Comparison of ENCODE assay signal across 27 mouse cellular contexts in genomic region chr17:33957493-33957892, GRCm38 (mm10). TPM values are rescaled to one million over a fixed set of nuclear protein-coding genes. Genes with fewer than 3 reads are reported as not detected.
DNase-seq lines count a peak whose midpoint lies in the region; ATAC-seq and TF ChIP-seq lines count a peak whose summit lies in the region.
"Had no signal": no experiment of that assay in that cellular context is flagged by ENCODE, and none has a peak within 500 bp of the region (broad histone marks: within the 10 kb centered on the region; RNA-seq: fewer than 3 reads in every experiment).

No protein-coding gene starts in this region.

- H3K27me3 ChIP-seq in forebrain, embryonic 10.5 days (ENCODE audit: poor library complexity, severe bottlenecking): no peaks in the 10 kb centered on the region
- no peaks in the 10 kb centered on the region for H3K27me3 ChIP-seq in forebrain, embryonic 15.5 days
- H3K27me3 ChIP-seq in limb, embryonic 13.5 days: no peaks in the 10 kb centered on the region
- no peaks in the 10 kb centered on the region for H3K27me3 ChIP-seq in limb, embryonic 10.5 days (ENCODE audit: low read depth, poor library complexity, severe bottlenecking)
- H3K27me3 ChIP-seq in thymus, adult 2 months (ENCODE audit: control insufficient read depth, insufficient read depth, low read length): no peaks in the 10 kb centered on the region
- H3K27me3 ChIP-seq: embryonic facial prominence, embryonic 12.5 days; hindbrain, embryonic 15.5 days; intestine, embryonic 15.5 days; neural tube, embryonic 15.5 days; stomach, embryonic 15.5 days had no signal

- TF ChIP-seq POLR2A in thymus, adult 2 months (IDR thresholded peaks at IDR 0.05; ENCODE audit: control insufficient read depth, extremely low read depth, insufficient read depth, low read length, poor library complexity): no peak

- H3K4me1 ChIP-seq in forebrain, embryonic 10.5 days: peaks cover 39% of the 10 kb centered on the region
- H3K4me1 ChIP-seq in forebrain, embryonic 15.5 days: peaks cover 35% of the 10 kb centered on the region
- peaks cover 34% of the 10 kb centered on the region for H3K4me1 ChIP-seq in limb, embryonic 13.5 days
- H3K4me1 ChIP-seq in limb, embryonic 10.5 days: peaks cover 37% of the 10 kb centered on the region
- H3K4me1 ChIP-seq in thymus, adult 2 months (replicated peaks; ENCODE audit: control insufficient read depth, insufficient read depth, low read length): peaks cover 13% of the 10 kb centered on the region

- no peak overlapping the region for H3K27ac ChIP-seq in forebrain, embryonic 10.5 days
- no peak overlapping the region for H3K27ac ChIP-seq in forebrain, embryonic 15.5 days (replicated peaks)
- no peak overlapping the region for H3K27ac ChIP-seq in limb, embryonic 13.5 days
- no peak overlapping the region for H3K27ac ChIP-seq in limb, embryonic 10.5 days
- H3K27ac ChIP-seq in thymus, adult 2 months (ENCODE audit: control insufficient read depth, insufficient read depth, low read length): no peak overlapping the region
- H3K27ac ChIP-seq: embryonic facial prominence, embryonic 12.5 days; heart, embryonic 10.5 days; hindbrain, embryonic 15.5 days; intestine, embryonic 15.5 days; layer of hippocampus, adult 2 months; left cerebral cortex, adult 2 months; neural tube, embryonic 15.5 days; stomach, embryonic 15.5 days had no signal

- WGBS in forebrain, embryonic 10.5 days: 84% methylated on average over 6 of the region's 6 CpGs
- 86% methylated on average over 6 of the region's 6 CpGs for WGBS in forebrain, embryonic 15.5 days
- 54% methylated on average over 6 of the region's 6 CpGs for WGBS in limb, embryonic 13.5 days
- 80% methylated on average over 6 of the region's 6 CpGs for WGBS in limb, embryonic 10.5 days
- WGBS in thymus, adult 2 months: 60% methylated on average over 6 of the region's 6 CpGs

- no peaks in the 10 kb centered on the region for H3K9me3 ChIP-seq in forebrain, embryonic 10.5 days
- no peaks in the 10 kb centered on the region for H3K9me3 ChIP-seq in forebrain, embryonic 15.5 days
- H3K9me3 ChIP-seq in limb, embryonic 13.5 days: no peaks in the 10 kb centered on the region
- H3K9me3 ChIP-seq in limb, embryonic 10.5 days (replicated peaks): no peaks in the 10 kb centered on the region
- H3K9me3 ChIP-seq: embryonic facial prominence, embryonic 12.5 days; heart, embryonic 10.5 days; hindbrain, embryonic 15.5 days; intestine, embryonic 15.5 days; neural tube, embryonic 15.5 days; stomach, embryonic 15.5 days had no signal

- H3K9ac ChIP-seq in forebrain, embryonic 15.5 days (replicated peaks): no peak overlapping the region
- 0 out of 2 replicates have a peak overlapping the region, but pooled peaks have one; percentile 13 for H3K9ac ChIP-seq in limb, embryonic 13.5 days
- H3K9ac ChIP-seq: hindbrain, embryonic 15.5 days; intestine, embryonic 15.5 days; neural tube, embryonic 15.5 days; stomach, embryonic 15.5 days had no signal

- peaks cover 72% of the 10 kb centered on the region for H3K36me3 ChIP-seq in forebrain, embryonic 10.5 days (replicated peaks)
- H3K36me3 ChIP-seq in forebrain, embryonic 15.5 days: peaks cover 51% of the 10 kb centered on the region
- H3K36me3 ChIP-seq in limb, embryonic 13.5 days: peaks cover 69% of the 10 kb centered on the region
- H3K36me3 ChIP-seq in limb, embryonic 10.5 days: peaks cover 70% of the 10 kb centered on the region
- peaks cover 29% of the 10 kb centered on the region for H3K36me3 ChIP-seq in thymus, adult 2 months (ENCODE audit: control insufficient read depth, insufficient read depth, low read length)

- no peak overlapping the region for H3K4me2 ChIP-seq in forebrain, embryonic 15.5 days (replicated peaks)
- H3K4me2 ChIP-seq in limb, embryonic 13.5 days (replicated peaks): no peak overlapping the region

- no peak for DNase-seq in forebrain, embryonic 10.5 days (ENCODE audit: extremely low spot score, low spot score)
- no peak for DNase-seq in limb, embryonic 10.5 days (ENCODE audit: low spot score)
- peak; percentile 0 for DNase-seq in thymus, adult 2 months
- no peak for DNase-seq in thymus, postnatal 10 days (ENCODE audit: low spot score in 2 of 2)
- DNase-seq in ovary, adult 18-20 months (ENCODE audit: low spot score): no peak
- DNase-seq: adrenal gland, postnatal 14 days; B cell, adult 2 months; cerebellum, adult 11 months; cerebellum, postnatal 10 days; gastrocnemius, postnatal 14 days; heart, postnatal 36 days; kidney, adult 2 months; kidney, postnatal 36 days; lung, postnatal 36 days; midbrain, embryonic 14.5 days; right cerebral cortex, postnatal 25 days; thymus, postnatal 25 days had no signal

- TF ChIP-seq CTCF in thymus, adult 2 months (IDR thresholded peaks at IDR 0.05; ENCODE audit: borderline replicate concordance, control insufficient read depth, extremely low read depth, insufficient read depth, low read length, poor library complexity): no peak

- ATAC-seq in forebrain, embryonic 15.5 days (replicated peaks): no peak
- no peak for ATAC-seq in limb, embryonic 13.5 days (ENCODE audit: low FRiP score, low read depth)
- ATAC-seq: intestine, embryonic 15.5 days had no signal

- H3K4me3 ChIP-seq in forebrain, embryonic 10.5 days: peak overlapping the region; percentile 13
- H3K4me3 ChIP-seq in forebrain, embryonic 15.5 days: no peak overlapping the region
- H3K4me3 ChIP-seq in limb, embryonic 13.5 days: no peak overlapping the region
- H3K4me3 ChIP-seq in limb, embryonic 10.5 days: no peak overlapping the region
- no peak overlapping the region for H3K4me3 ChIP-seq in thymus, adult 2 months (ENCODE audit: control insufficient read depth, insufficient read depth, low read length)
- H3K4me3 ChIP-seq: intestine, embryonic 15.5 days; layer of hippocampus, adult 2 months; left cerebral cortex, adult 2 months; neural tube, embryonic 15.5 days had no signal

RNA-seq across cellular contexts. Expression of gene Rps18, which starts 1.7 kb away (rescaled TPM):
- polyA plus RNA-seq in forebrain, embryonic 10.5 days (2016; fragmentation: Nextera tagmentation; extraction: Ambion mirVana): 1,596 and 1,663 TPM in 2 replicates
- 864 and 971 TPM in 2 replicates for polyA plus RNA-seq in forebrain, embryonic 15.5 days (2015; fragmentation: Nextera tagmentation; extraction: Ambion mirVana)
- polyA plus RNA-seq in limb, embryonic 13.5 days (2015; fragmentation: Nextera tagmentation; extraction: Ambion mirVana): 1,649 and 1,723 TPM in 2 replicates
- polyA plus RNA-seq in limb, embryonic 10.5 days (2016; fragmentation: Nextera tagmentation; extraction: Ambion mirVana): 1,605 and 1,760 TPM in 2 replicates
- polyA plus RNA-seq in thymus, adult 2 months (2012; rRNA removed): 584 and 593 TPM in 2 replicates

RNA-seq across cellular contexts. Expression of gene Vps52, which starts 1.9 kb away (rescaled TPM):
- 49.4 and 51.3 TPM in 2 replicates for polyA plus RNA-seq in forebrain, embryonic 10.5 days (2016; fragmentation: Nextera tagmentation; extraction: Ambion mirVana)
- 75.8 and 79.7 TPM in 2 replicates for polyA plus RNA-seq in forebrain, embryonic 15.5 days (2015; fragmentation: Nextera tagmentation; extraction: Ambion mirVana)
- 46.8 and 49.4 TPM in 2 replicates for polyA plus RNA-seq in limb, embryonic 13.5 days (2015; fragmentation: Nextera tagmentation; extraction: Ambion mirVana)
- 49.8 and 50.3 TPM in 2 replicates for polyA plus RNA-seq in limb, embryonic 10.5 days (2016; fragmentation: Nextera tagmentation; extraction: Ambion mirVana)
- polyA plus RNA-seq in thymus, adult 2 months (2012; rRNA removed): 127 and 142 TPM in 2 replicates

RNA-seq across cellular contexts. Expression of gene B3galt4, which starts 6.2 kb away (rescaled TPM):
- polyA plus RNA-seq in forebrain, embryonic 10.5 days (2016; fragmentation: Nextera tagmentation; extraction: Ambion mirVana): 3.3 and 3.7 TPM in 2 replicates
- polyA plus RNA-seq in forebrain, embryonic 15.5 days (2015; fragmentation: Nextera tagmentation; extraction: Ambion mirVana): 10.1 and 10.4 TPM in 2 replicates
- 8.0 and 9.2 TPM in 2 replicates for polyA plus RNA-seq in limb, embryonic 13.5 days (2015; fragmentation: Nextera tagmentation; extraction: Ambion mirVana)
- 2.9 and 3.9 TPM in 2 replicates for polyA plus RNA-seq in limb, embryonic 10.5 days (2016; fragmentation: Nextera tagmentation; extraction: Ambion mirVana)
- polyA plus RNA-seq in thymus, adult 2 months (2012; rRNA removed): 25.6 and 25.8 TPM in 2 replicates

RNA-seq across cellular contexts. Expression of gene Wdr46, which starts 17.0 kb away (rescaled TPM):
- polyA plus RNA-seq in forebrain, embryonic 10.5 days (2016; fragmentation: Nextera tagmentation; extraction: Ambion mirVana): 56.1 and 59.6 TPM in 2 replicates
- polyA plus RNA-seq in forebrain, embryonic 15.5 days (2015; fragmentation: Nextera tagmentation; extraction: Ambion mirVana): 31.0 and 33.4 TPM in 2 replicates
- polyA plus RNA-seq in limb, embryonic 13.5 days (2015; fragmentation: Nextera tagmentation; extraction: Ambion mirVana): 35.4 and 37.0 TPM in 2 replicates
- polyA plus RNA-seq in limb, embryonic 10.5 days (2016; fragmentation: Nextera tagmentation; extraction: Ambion mirVana): 61.7 and 78.2 TPM in 2 replicates
- 35.4 and 38.1 TPM in 2 replicates for polyA plus RNA-seq in thymus, adult 2 months (2012; rRNA removed)

RNA-seq across cellular contexts. Expression of gene Pfdn6, which starts 17.4 kb away (rescaled TPM):
- 239 and 242 TPM in 2 replicates for polyA plus RNA-seq in forebrain, embryonic 10.5 days (2016; fragmentation: Nextera tagmentation; extraction: Ambion mirVana)
- 198 and 212 TPM in 2 replicates for polyA plus RNA-seq in forebrain, embryonic 15.5 days (2015; fragmentation: Nextera tagmentation; extraction: Ambion mirVana)
- 167 and 171 TPM in 2 replicates for polyA plus RNA-seq in limb, embryonic 13.5 days (2015; fragmentation: Nextera tagmentation; extraction: Ambion mirVana)
- 212 and 258 TPM in 2 replicates for polyA plus RNA-seq in limb, embryonic 10.5 days (2016; fragmentation: Nextera tagmentation; extraction: Ambion mirVana)
- 29.8 and 35.1 TPM in 2 replicates for polyA plus RNA-seq in thymus, adult 2 months (2012; rRNA removed)
